ENCODE assay signal across 9 mouse cellular contexts in the genomic region with DNA sequence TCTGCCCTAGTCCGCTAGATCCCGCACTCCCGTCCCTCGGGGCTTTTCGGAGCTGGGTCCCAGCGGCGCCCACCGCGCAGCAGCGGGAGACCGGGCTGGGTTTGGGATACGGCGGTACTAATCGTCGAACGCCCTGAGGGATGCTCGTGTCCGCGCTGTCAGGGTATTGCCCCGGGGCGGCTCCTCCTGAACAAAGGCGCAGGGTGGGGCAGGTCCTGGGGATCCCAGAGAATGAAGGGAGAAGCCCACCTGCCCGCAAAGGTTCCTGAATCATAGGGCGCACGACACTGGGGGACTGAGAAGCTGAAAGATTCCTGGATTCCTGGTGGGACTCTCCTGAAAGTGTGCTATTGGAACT. TPM values are rescaled to one million over a fixed set of nuclear protein-coding genes. Genes with fewer than 3 reads are reported as not detected.
A peak's percentile ranks its signal among the peaks of the same experiment; 100 is the strongest.
DNase-seq lines count a peak whose midpoint lies in the region; ATAC-seq and TF ChIP-seq lines count a peak whose summit lies in the region.
"Had no signal": no experiment of that assay in that cellular context is flagged by ENCODE, and none has a peak within 500 bp of the region (broad histone marks: within the 10 kb centered on the region; RNA-seq: fewer than 3 reads in every experiment).

No protein-coding gene starts in this region.

- TF ChIP-seq CTCF in E14TG2a.4 (conservative IDR thresholded peaks at IDR 0.05; ENCODE audit: low read length), result no peak

- H3K4me2 ChIP-seq in heart, embryonic 11.5 days, result peak overlapping the region; percentile 69

- H3K36me3 ChIP-seq in heart, embryonic 11.5 days (ENCODE audit: control insufficient read depth, insufficient read depth, low read length), result no peaks in the 10 kb centered on the region
- H3K36me3 ChIP-seq in E14TG2a.4 (ENCODE audit: insufficient read depth, low read length), result no peaks in the 10 kb centered on the region
- no peaks in the 10 kb centered on the region for H3K36me3 ChIP-seq in hindbrain, embryonic 10.5 days
- H3K36me3 ChIP-seq in midbrain, embryonic 10.5 days, result no peaks in the 10 kb centered on the region

- H3K4me1 ChIP-seq in heart, embryonic 11.5 days (ENCODE audit: control insufficient read depth, insufficient read depth, low read length), result no peaks in the 10 kb centered on the region; the same call in 1 of the 2 replicates
- peaks cover 37% of the 10 kb centered on the region for H3K4me1 ChIP-seq in E14TG2a.4 (replicated peaks; ENCODE audit: low read depth, low read length)
- peaks cover 17% of the 10 kb centered on the region for H3K4me1 ChIP-seq in hindbrain, embryonic 10.5 days (replicated peaks)
- H3K4me1 ChIP-seq in midbrain, embryonic 10.5 days, result peaks cover 17% of the 10 kb centered on the region

- no peak overlapping the region for H3K27ac ChIP-seq in heart, embryonic 11.5 days (ENCODE audit: low read depth, low read length)
- peak overlapping the region; percentile 72 for H3K27ac ChIP-seq in hindbrain, embryonic 10.5 days
- H3K27ac ChIP-seq in midbrain, embryonic 10.5 days (replicated peaks), result peak overlapping the region; percentile 5
- H3K27ac ChIP-seq: macrophage had no signal

- 2% methylated on average over 25 of the region's 25 CpGs for WGBS in heart, embryonic 11.5 days (ENCODE audit: insufficient replicate concordance)
- 1% methylated on average over 25 of the region's 25 CpGs for WGBS in hindbrain, embryonic 10.5 days
- WGBS in midbrain, embryonic 10.5 days, result under 1% methylated on average over 25 of the region's 25 CpGs

- peak overlapping the region; percentile 42 for H3K4me3 ChIP-seq in heart, embryonic 11.5 days (ENCODE audit: low read depth, low read length)
- peak overlapping the region; percentile 82 for H3K4me3 ChIP-seq in E14TG2a.4 (replicated peaks; ENCODE audit: low read length)
- peak overlapping the region; percentile 57 for H3K4me3 ChIP-seq in hindbrain, embryonic 10.5 days
- peak overlapping the region; percentile 58 for H3K4me3 ChIP-seq in midbrain, embryonic 10.5 days

- no peak for DNase-seq in heart, adult 9 months (ENCODE audit: low spot score in 2 of 2)
- DNase-seq in hindbrain, embryonic 10.5 days (ENCODE audit: low spot score), result peak; percentile 9
- DNase-seq in midbrain, embryonic 10.5 days (ENCODE audit: low spot score), result no peak
- DNase-seq in left cerebral cortex, adult 8-10 months (ENCODE audit: low spot score in 2 of 2), result no peak
- DNase-seq in right cerebral cortex, postnatal 14 days, result no peak

- H3K9me3 ChIP-seq in heart, embryonic 11.5 days (replicated peaks; ENCODE audit: control insufficient read depth, low read length), result no peaks in the 10 kb centered on the region
- H3K9me3 ChIP-seq in E14TG2a.4 (ENCODE audit: low read length), result peaks cover 4% of the 10 kb centered on the region
- no peaks in the 10 kb centered on the region for H3K9me3 ChIP-seq in hindbrain, embryonic 10.5 days
- H3K9me3 ChIP-seq in midbrain, embryonic 10.5 days (replicated peaks), result no peaks in the 10 kb centered on the region

- H3K27me3 ChIP-seq in heart, embryonic 11.5 days (ENCODE audit: control insufficient read depth, insufficient read depth, low read length), result peaks cover 71% of the 10 kb centered on the region
- peaks cover 66% of the 10 kb centered on the region for H3K27me3 ChIP-seq in E14TG2a.4 (ENCODE audit: insufficient read depth, low read length)
- peaks cover 67% of the 10 kb centered on the region for H3K27me3 ChIP-seq in hindbrain, embryonic 10.5 days (ENCODE audit: insufficient read depth, poor library complexity, severe bottlenecking)
- H3K27me3 ChIP-seq in midbrain, embryonic 10.5 days (ENCODE audit: low read depth, poor library complexity, severe bottlenecking), result peaks cover 66% of the 10 kb centered on the region

- H3K9ac ChIP-seq in heart, embryonic 11.5 days (ENCODE audit: low read depth, low read length), result no peak overlapping the region

- ATAC-seq in heart, embryonic 11.5 days (replicated peaks; ENCODE audit: insufficient number of reproducible peaks, low FRiP score, low TSS enrichment), result no peak
- ATAC-seq in frontal cortex, adult (ENCODE audit: low TSS enrichment), result no peak

RNA-seq across cellular contexts. Expression of a gene that starts 20.5 kb away (rescaled TPM):
- polyA plus RNA-seq in heart, embryonic 11.5 days (2014; fragmentation: Nextera tagmentation; extraction: Ambion mirVana), result 6.6 TPM in 2 replicates
- 1.5 and 1.6 TPM in 2 replicates for polyA plus RNA-seq in hindbrain, embryonic 10.5 days (2016; fragmentation: Nextera tagmentation; extraction: Ambion mirVana)
- 0.88 and 2.1 TPM in 2 replicates for polyA plus RNA-seq in midbrain, embryonic 10.5 days (2016; fragmentation: Nextera tagmentation; extraction: Ambion mirVana)
- 100 to 1,000 TPM; 154 to 168 (median 162) TPM for total RNA-seq in left cerebral cortex, adult 8-10 months (2022)

RNA-seq across cellular contexts. Expression of a gene that starts 29.2 kb away (rescaled TPM):
- 2.8 and 3.5 TPM in 2 replicates for polyA plus RNA-seq in heart, embryonic 11.5 days (2014; fragmentation: Nextera tagmentation; extraction: Ambion mirVana)
- polyA plus RNA-seq in hindbrain, embryonic 10.5 days (2016; fragmentation: Nextera tagmentation; extraction: Ambion mirVana), result 0.61 and 1.2 TPM in 2 replicates
- polyA plus RNA-seq in midbrain, embryonic 10.5 days (2016; fragmentation: Nextera tagmentation; extraction: Ambion mirVana), result 0.62 and 0.67 TPM in 2 replicates
- total RNA-seq in left cerebral cortex, adult 8-10 months (2022), result 10 to 100 TPM; 30.5 to 36.7 (median 32.7) TPM

RNA-seq across cellular contexts. Expression of a gene that starts 59.1 kb away (rescaled TPM):
- polyA plus RNA-seq in heart, embryonic 11.5 days (2014; fragmentation: Nextera tagmentation; extraction: Ambion mirVana), result 27.5 and 33.1 TPM in 2 replicates
- 24.7 and 26.4 TPM in 2 replicates for polyA plus RNA-seq in hindbrain, embryonic 10.5 days (2016; fragmentation: Nextera tagmentation; extraction: Ambion mirVana)
- polyA plus RNA-seq in midbrain, embryonic 10.5 days (2016; fragmentation: Nextera tagmentation; extraction: Ambion mirVana), result 25.5 and 26.2 TPM in 2 replicates
- total RNA-seq in left cerebral cortex, adult 8-10 months (2022), result 10 to 100 TPM; 63.0 to 77.5 (median 73.7) TPM
